22 mouse cellular contexts compared by ENCODE assay signal in genomic region chr10:42454690-42455089, GRCm38 (mm10). TPM values are rescaled to one million over a fixed set of nuclear protein-coding genes. Genes with fewer than 3 reads are reported as not detected.
DNase-seq lines count a peak whose midpoint lies in the region; ATAC-seq and TF ChIP-seq lines count a peak whose summit lies in the region.
"Had no signal": no experiment of that assay in that cellular context is flagged by ENCODE, and none has a peak within 500 bp of the region (broad histone marks: within the 10 kb centered on the region; RNA-seq: fewer than 3 reads in every experiment).

No protein-coding gene starts in this region.

- H3K27ac ChIP-seq in gastrocnemius, adult 2 months = no peak overlapping the region
- no peak overlapping the region for H3K27ac ChIP-seq in layer of hippocampus, adult 2 months
- H3K27ac ChIP-seq: embryonic facial prominence, embryonic 12.5 days; forebrain, embryonic 12.5 days; hindbrain, embryonic 13.5 days; hindbrain, postnatal 0 days had no signal

- no peak for ATAC-seq in frontal cortex, adult (ENCODE audit: low TSS enrichment)
- ATAC-seq: CD4-positive, CD25-positive, alpha-beta regulatory T cell, adult 4 months; forebrain, postnatal 0 days; hindbrain, postnatal 0 days; intestine, embryonic 16.5 days had no signal

- DNase-seq in gastrocnemius, adult 2 months = no peak
- no peak for DNase-seq in gastrocnemius, adult 8-10 months (ENCODE audit: low spot score in 2 of 2)
- DNase-seq in layer of hippocampus, adult 2 months (ENCODE audit: low spot score in 2 of 2) = no peak
- DNase-seq in layer of hippocampus, adult 8-10 months (ENCODE audit: low spot score in 2 of 2) = no peak
- peak; percentile 57 for DNase-seq in ZHBTc4 (ENCODE audit: low read depth, low spot score)
- DNase-seq in urinary bladder, postnatal 14 days (ENCODE audit: low spot score) = no peak
- DNase-seq: adrenal gland, postnatal 10 days; B cell, adult 2 months; cerebellum, adult 11-12 months; cerebellum, adult 9-10 months; cerebellum, postnatal 25 days; forebrain, postnatal 0 days; gastrocnemius, postnatal 14 days; heart, postnatal 10 days had no signal

- H3K4me3 ChIP-seq in gastrocnemius, adult 2 months = no peak overlapping the region
- no peak overlapping the region for H3K4me3 ChIP-seq in layer of hippocampus, adult 2 months
- H3K4me3 ChIP-seq in E14TG2a.4 (replicated peaks; ENCODE audit: low read length) = no peak overlapping the region
- H3K4me3 ChIP-seq: embryonic facial prominence, embryonic 12.5 days; forebrain, embryonic 12.5 days; hindbrain, embryonic 13.5 days had no signal

- peaks cover 10% of the 10 kb centered on the region for H3K4me1 ChIP-seq in E14TG2a.4 (replicated peaks; ENCODE audit: low read depth, low read length)
- H3K4me1 ChIP-seq: embryonic facial prominence, embryonic 12.5 days; forebrain, embryonic 12.5 days; hindbrain, embryonic 13.5 days had no signal

- peaks cover 12% of the 10 kb centered on the region for H3K9me3 ChIP-seq in E14TG2a.4 (ENCODE audit: low read length)

- TF ChIP-seq CTCF in gastrocnemius, adult 2 months (IDR thresholded peaks at IDR 0.05) = peak; percentile 15; the same call in 1 of the 2 replicates
- TF ChIP-seq CTCF in layer of hippocampus, adult 2 months (conservative IDR thresholded peaks at IDR 0.05) = peak; percentile 53
- TF ChIP-seq CTCF in E14TG2a.4 (conservative IDR thresholded peaks at IDR 0.05; ENCODE audit: low read length) = peak; percentile 51

- no peaks in the 10 kb centered on the region for H3K27me3 ChIP-seq in E14TG2a.4 (ENCODE audit: insufficient read depth, low read length)
- H3K27me3 ChIP-seq: embryonic facial prominence, embryonic 12.5 days; forebrain, embryonic 12.5 days; hindbrain, embryonic 13.5 days had no signal

- intact Hi-C loops in gastrocnemius, adult 2 months (cut with DNase I) = loop anchor here (5.0 kb wide), 1 partner anchor 73 kb away; no protein-coding TSS in a partner anchor

- H3K36me3 ChIP-seq in E14TG2a.4 (ENCODE audit: insufficient read depth, low read length) = peaks cover 21% of the 10 kb centered on the region
- H3K36me3 ChIP-seq: forebrain, embryonic 12.5 days had no signal

RNA-seq across cellular contexts. Expression of gene Afg1l, which starts 23.7 kb away (rescaled TPM):
- 10 to 100 TPM in 1 of 2 experiments, 1 to 10 TPM in 1; 8.7 to 12.6 TPM for total RNA-seq in gastrocnemius, adult 2 months (2021)
- 1 to 10 TPM; 7.2 to 9.5 (median 8.0) TPM for total RNA-seq in gastrocnemius, adult 8-10 months (2022)
- total RNA-seq in layer of hippocampus, adult 2 months (2021) = 10 to 100 TPM; 12.6 to 15.3 TPM
- 10 to 100 TPM; 11.1 to 15.8 (median 13.9) TPM for total RNA-seq in layer of hippocampus, adult 8-10 months (2022)

RNA-seq across cellular contexts. Expression of gene Snx3, which starts 47.1 kb away (rescaled TPM):
- total RNA-seq in gastrocnemius, adult 2 months (2021) = 100 to 1,000 TPM; 165 to 166 TPM
- total RNA-seq in gastrocnemius, adult 8-10 months (2022) = 100 to 1,000 TPM; 150 to 170 (median 157) TPM
- 100 to 1,000 TPM; 188 to 197 TPM for total RNA-seq in layer of hippocampus, adult 2 months (2021)
- 100 to 1,000 TPM; 176 to 202 (median 187) TPM for total RNA-seq in layer of hippocampus, adult 8-10 months (2022)
